Mouse (Mus musculus): ENCODE results near the gene Gfi1b. TPM values are rescaled to one million over a fixed set of nuclear protein-coding genes. Genes with fewer than 3 reads are reported as not detected.

Gfi1b gene
- polyA plus RNA-seq, 2 experiments: 72.5 to 89.2 TPM

DNA sequence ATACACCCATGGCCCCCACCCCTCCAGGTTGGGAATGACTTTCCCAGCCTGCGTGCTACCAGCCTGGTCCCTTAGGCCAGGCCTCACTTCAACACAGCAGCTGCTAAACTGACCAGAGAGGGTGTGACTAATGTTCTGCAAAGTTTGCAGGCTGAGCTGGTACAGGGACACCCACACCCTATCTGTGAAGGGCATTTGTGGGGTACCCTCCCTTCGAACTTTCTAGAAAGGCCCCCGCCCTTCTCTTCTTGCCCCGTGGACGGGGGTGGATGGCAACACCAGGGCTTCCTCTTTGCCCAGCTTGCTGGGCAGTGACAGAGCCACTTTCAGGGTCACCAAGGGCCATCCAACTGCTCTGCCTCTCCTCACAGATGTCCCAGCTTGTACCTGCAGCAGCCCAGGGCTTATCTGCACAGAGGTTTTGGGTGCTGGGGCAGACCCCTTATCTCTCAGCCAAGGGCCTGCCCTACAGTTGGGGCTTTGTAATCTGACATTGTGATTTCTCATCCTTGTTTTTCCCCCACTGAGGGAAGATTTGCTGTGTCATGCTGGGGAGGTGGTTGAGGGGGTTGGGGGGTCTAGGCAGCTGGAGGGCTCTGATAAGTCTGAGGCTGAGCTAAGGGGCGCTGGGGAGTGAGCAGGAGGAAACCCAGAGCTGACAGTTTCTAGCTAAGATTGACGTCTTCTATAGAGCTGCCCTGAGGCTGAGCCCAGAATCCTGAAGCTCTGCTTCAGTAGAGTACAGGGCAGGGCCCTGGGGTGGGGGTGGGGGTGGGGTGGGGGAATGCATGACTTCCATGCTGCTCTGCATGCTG is 23.8 kb downstream of the Gfi1b start:
- ATAC-seq (ENCODE audit: insufficient read depth) (peak; percentile 79), DNase-seq (ENCODE audit: low read depth in 3 of 3, low spot score in 3 of 3) (peak; percentile 86 to 88 (median 87))
- peak overlapping the region; percentile 98 for H3K27ac ChIP-seq
- TF ChIP-seq EP300 (IDR thresholded peaks at IDR 0.05; ENCODE audit: low read depth) (peak; percentile 99), CTCF (IDR thresholded peaks at IDR 0.05; ENCODE audit: low read depth) (no peak)
- no peaks in the 10 kb centered on the region for H3K9me3 ChIP-seq (ENCODE audit: control insufficient read depth, low read length)
- 11% methylated on average over 7 of the region's 7 CpGs for WGBS (ENCODE audit: insufficient replicate concordance)
- peak overlapping the region; percentile 43 for H3K9ac ChIP-seq (replicated peaks)
- no peaks in the 10 kb centered on the region for H3K27me3 ChIP-seq (ENCODE audit: control insufficient read depth, insufficient read depth, low read length)
- H3K4me2 ChIP-seq (ENCODE audit: low read depth): peak overlapping the region; percentile 55
- H3K4me3 ChIP-seq (ENCODE audit: insufficient read depth in 1 of 2, low read depth in 2 of 2, low read length in 2 of 2): no peak overlapping the region
- peaks cover 80 to 88% of the 10 kb centered on the region in 2 experiments for H3K4me1 ChIP-seq (replicated peaks; ENCODE audit: control insufficient read depth in 2 of 2, insufficient read depth in 2 of 2, low read length in 1 of 2)
- H3K36me3 ChIP-seq (replicated peaks; ENCODE audit: control insufficient read depth, insufficient read depth, low read depth): no peaks in the 10 kb centered on the region

DNA sequence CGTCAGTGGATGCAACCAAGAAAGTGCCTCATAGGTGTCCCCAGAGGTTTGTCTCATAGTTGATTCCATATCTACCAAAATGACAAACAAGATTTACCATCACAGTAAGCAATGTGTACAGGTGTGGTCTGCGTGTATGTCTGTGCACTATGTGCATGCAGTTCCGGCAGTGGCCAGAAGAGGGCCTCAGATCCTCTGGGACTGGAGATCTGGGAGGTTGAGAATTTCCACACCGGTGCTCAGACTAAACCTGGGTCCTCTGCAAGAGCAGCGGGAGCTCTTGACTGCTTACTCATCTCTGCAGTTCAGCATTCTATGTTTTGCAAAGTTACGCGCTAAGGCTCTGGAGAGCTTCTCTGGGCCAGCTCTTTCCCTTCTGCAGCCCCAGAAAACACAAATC is 24.8 kb downstream of the Gfi1b start:
- DNase-seq (ENCODE audit: low read depth in 3 of 3, low spot score in 3 of 3) (peak in 1 of 3 experiments; percentile 66), ATAC-seq (ENCODE audit: insufficient read depth) (no peak)
- 65% methylated on average over 7 of the region's 7 CpGs for WGBS (ENCODE audit: insufficient replicate concordance)
- Histone ChIP-seq H3K4me2 (ENCODE audit: low read depth) (peak overlapping the region; percentile 55), H3K27ac (peak overlapping the region; percentile 98), H3K9me3 (ENCODE audit: control insufficient read depth, low read length) (no peaks in the 10 kb centered on the region), H3K36me3 (replicated peaks; ENCODE audit: control insufficient read depth, insufficient read depth, low read depth) (no peaks in the 10 kb centered on the region), H3K27me3 (ENCODE audit: control insufficient read depth, insufficient read depth, low read length) (no peaks in the 10 kb centered on the region), H3K4me3 (ENCODE audit: insufficient read depth in 1 of 2, low read depth in 2 of 2, low read length in 2 of 2) (no peak overlapping the region), H3K4me1 (replicated peaks; ENCODE audit: control insufficient read depth in 2 of 2, insufficient read depth in 2 of 2, low read length in 1 of 2) (peaks cover 75 to 87% of the 10 kb centered on the region in 2 experiments), H3K9ac (replicated peaks) (no peak overlapping the region; the same call in 1 of the 2 replicates)
- TF ChIP-seq CTCF (IDR thresholded peaks at IDR 0.05; ENCODE audit: low read depth) (peak; percentile 92), EP300 (IDR thresholded peaks at IDR 0.05; ENCODE audit: low read depth) (peak; percentile 45; the same call in 1 of the 2 replicates)

DNA sequence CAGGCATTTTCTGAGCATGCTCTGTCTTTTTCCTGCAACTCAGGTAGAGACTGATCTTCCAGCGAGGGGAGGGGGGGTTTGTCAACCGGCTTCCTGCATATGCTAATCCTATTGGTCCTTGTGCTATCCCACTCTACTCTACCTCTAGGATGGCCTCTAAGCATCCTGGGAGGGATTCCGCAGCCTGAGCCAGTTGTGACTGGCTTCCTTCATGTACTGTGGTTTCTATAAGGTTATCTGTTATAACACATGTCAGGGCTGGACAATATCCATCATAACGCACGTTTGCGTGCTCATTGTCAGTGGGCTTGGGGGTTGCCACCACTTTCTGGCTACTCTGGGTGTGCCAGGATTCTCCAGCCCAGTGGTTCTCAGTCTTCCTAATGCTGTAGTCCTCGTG is 25.8 kb downstream of the Gfi1b start:
- peaks cover 66 to 77% of the 10 kb centered on the region in 2 experiments for H3K4me1 ChIP-seq (replicated peaks; ENCODE audit: control insufficient read depth in 2 of 2, insufficient read depth in 2 of 2, low read length in 1 of 2)
- ATAC-seq (ENCODE audit: insufficient read depth) (peak; percentile 48), DNase-seq (ENCODE audit: low read depth in 3 of 3, low spot score in 3 of 3) (peak in 1 of 3 experiments; percentile 63)
- no peaks in the 10 kb centered on the region for H3K27me3 ChIP-seq (ENCODE audit: control insufficient read depth, insufficient read depth, low read length)
- WGBS (ENCODE audit: insufficient replicate concordance): 13% methylated on average over 7 of the region's 7 CpGs
- H3K36me3 ChIP-seq (replicated peaks; ENCODE audit: control insufficient read depth, insufficient read depth, low read depth): no peaks in the 10 kb centered on the region
- H3K9ac ChIP-seq (replicated peaks): peak overlapping the region; percentile 41
- H3K9me3 ChIP-seq (ENCODE audit: control insufficient read depth, low read length): no peaks in the 10 kb centered on the region
- no peak overlapping the region for H3K4me3 ChIP-seq (ENCODE audit: insufficient read depth in 1 of 2, low read depth in 2 of 2, low read length in 2 of 2)
- peak overlapping the region; percentile 11; the same call in 1 of the 2 replicates for H3K4me2 ChIP-seq (ENCODE audit: low read depth)
- peak overlapping the region; percentile 47 for H3K27ac ChIP-seq
- TF ChIP-seq CTCF (IDR thresholded peaks at IDR 0.05; ENCODE audit: low read depth) (no peak), EP300 (IDR thresholded peaks at IDR 0.05; ENCODE audit: low read depth) (peak; percentile 88)

DNA sequence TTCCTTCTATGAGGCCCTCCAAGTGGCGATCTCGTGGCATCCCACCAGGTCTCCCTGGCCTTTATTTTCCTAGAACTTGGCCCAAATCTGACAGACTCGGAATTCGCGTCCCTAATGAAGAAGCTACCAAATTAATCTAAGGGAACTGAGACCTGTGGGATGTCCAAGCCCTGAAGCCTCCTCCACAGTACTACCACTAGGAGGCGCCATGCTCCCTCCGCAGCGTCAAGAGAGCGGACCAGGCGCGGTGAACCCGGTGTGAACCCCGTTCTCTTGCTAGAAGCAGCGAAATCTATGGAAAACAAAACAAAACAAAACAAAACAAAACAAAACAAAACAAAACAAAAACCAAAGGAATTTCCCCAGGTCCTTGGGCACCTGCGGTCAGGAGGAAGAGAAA is 29.0 kb downstream of the Gfi1b start:
- peak; percentile 48; the same call in 1 of the 2 replicates for TF ChIP-seq EP300 (IDR thresholded peaks at IDR 0.05; ENCODE audit: low read depth)
- peak; percentile 99 for TF ChIP-seq CTCF (IDR thresholded peaks at IDR 0.05; ENCODE audit: low read depth)
- Histone ChIP-seq H3K4me3 (ENCODE audit: insufficient read depth in 1 of 2, low read depth in 2 of 2, low read length in 2 of 2) (no peak overlapping the region), H3K4me1 (replicated peaks; ENCODE audit: control insufficient read depth in 2 of 2, insufficient read depth in 2 of 2, low read length in 1 of 2) (peaks cover 33 to 45% of the 10 kb centered on the region in 2 experiments), H3K27ac (no peak overlapping the region), H3K9me3 (ENCODE audit: control insufficient read depth, low read length) (no peaks in the 10 kb centered on the region), H3K36me3 (replicated peaks; ENCODE audit: control insufficient read depth, insufficient read depth, low read depth) (no peaks in the 10 kb centered on the region), H3K9ac (replicated peaks) (no peak overlapping the region), H3K27me3 (ENCODE audit: control insufficient read depth, insufficient read depth, low read length) (no peaks in the 10 kb centered on the region), H3K4me2 (ENCODE audit: low read depth) (peak overlapping the region; percentile 54)
- ATAC-seq (ENCODE audit: insufficient read depth) (0 out of 2 replicates have a peak, but pooled peaks have one; percentile 44), DNase-seq (ENCODE audit: low read depth in 3 of 3, low spot score in 3 of 3) (no peak)
- 4% methylated on average over 15 of the region's 15 CpGs for WGBS (ENCODE audit: insufficient replicate concordance)

DNA sequence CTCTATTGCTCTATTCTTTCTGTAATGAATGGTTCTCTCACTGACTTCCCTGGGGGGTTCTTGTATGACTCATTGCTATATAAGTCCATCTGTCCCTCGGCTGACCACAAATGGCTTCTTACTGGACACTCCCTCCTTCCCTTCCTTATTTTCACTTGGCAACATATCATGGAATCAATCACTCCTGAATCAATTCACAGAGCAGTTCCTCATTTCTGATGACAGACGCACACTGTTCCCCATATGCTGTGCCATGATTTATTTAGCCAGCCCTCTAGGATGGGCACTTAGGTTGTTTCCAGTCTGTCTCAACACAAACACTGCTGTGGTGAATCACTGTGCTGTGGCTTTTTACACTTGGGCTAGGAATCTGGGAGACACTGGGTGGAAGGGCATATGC is 30.3 kb downstream of the Gfi1b start:
- 22% methylated on average over 2 of the region's 2 CpGs for WGBS (ENCODE audit: insufficient replicate concordance)
- Histone ChIP-seq H3K9ac (replicated peaks) (no peak overlapping the region), H3K27me3 (ENCODE audit: control insufficient read depth, insufficient read depth, low read length) (no peaks in the 10 kb centered on the region), H3K27ac (no peak overlapping the region), H3K9me3 (ENCODE audit: control insufficient read depth, low read length) (no peaks in the 10 kb centered on the region), H3K4me1 (replicated peaks; ENCODE audit: control insufficient read depth in 2 of 2, insufficient read depth in 2 of 2, low read length in 1 of 2) (peaks cover 20 to 32% of the 10 kb centered on the region in 2 experiments), H3K4me2 (ENCODE audit: low read depth) (no peak overlapping the region), H3K4me3 (ENCODE audit: insufficient read depth in 1 of 2, low read depth in 2 of 2, low read length in 2 of 2) (no peak overlapping the region), H3K36me3 (replicated peaks; ENCODE audit: control insufficient read depth, insufficient read depth, low read depth) (no peaks in the 10 kb centered on the region)
- no peak for DNase-seq (ENCODE audit: low read depth in 3 of 3, low spot score in 3 of 3)
- ATAC-seq (ENCODE audit: insufficient read depth): no peak
- no peak for TF ChIP-seq EP300 (IDR thresholded peaks at IDR 0.05; ENCODE audit: low read depth)
- TF ChIP-seq CTCF (IDR thresholded peaks at IDR 0.05; ENCODE audit: low read depth): no peak
